Mouse (Mus musculus) kidney, embryonic 14.5 days (tissue): Measurements from ENCODE around the gene 9930021J03Rik. TPM values are rescaled to one million over a fixed set of nuclear protein-coding genes. Genes with fewer than 3 reads are reported as not detected.

Experiments
- ATAC-seq: fragments of 200-750 bp; cut with Nextera tagmentation; 2 replicates; pipeline ENCODE4 v1.8.0; 2017; ENCODE audit warnings: moderate number of reproducible peaks, mild to moderate bottlenecking, moderate TSS enrichment, moderate library complexity; ENCODE audit not compliant: low FRiP score, low TSS enrichment
- H3K27ac ChIP-seq: fragments of 300-500 bp; sonication (generic); 2 replicates; pipeline ENCODE4 v1.5.1; 2014; ENCODE audit warnings: low read depth, mild to moderate bottlenecking, low read length, moderate library complexity, mixed read lengths
- H3K27me3 ChIP-seq: fragments of 300-500 bp; sonication (generic); 2 replicates; pipeline ENCODE4 v1.6.1; 2014; ENCODE audit warnings: mild to moderate bottlenecking, low read length; ENCODE audit not compliant: control insufficient read depth, insufficient read depth
- H3K36me3 ChIP-seq: fragments of 300-500 bp; sonication (generic); 2 replicates; pipeline ENCODE4 v1.6.1; 2014; ENCODE audit warnings: low read length, mixed read lengths; ENCODE audit not compliant: control insufficient read depth, insufficient read depth
- H3K4me1 ChIP-seq: fragments of 300-500 bp; sonication (generic); 2 replicates; pipeline ENCODE4 v1.6.1; 2014; ENCODE audit warnings: low read length, mixed read lengths; ENCODE audit not compliant: control insufficient read depth, insufficient read depth
- H3K4me2 ChIP-seq: fragments of 300-500 bp; sonication (generic); replicated peaks from 2 replicates; pipeline ENCODE4 v1.6.1; 2014; ENCODE audit warnings: low read depth, mild to moderate bottlenecking, low read length
- H3K4me3 ChIP-seq: fragments of 300-500 bp; sonication (generic); 2 replicates; pipeline ENCODE4 v1.5.1; 2014; ENCODE audit warnings: mild to moderate bottlenecking, low read length
- H3K9ac ChIP-seq: fragments of 300-500 bp; sonication (generic); 2 replicates; pipeline ENCODE4 v1.6.1; 2014; ENCODE audit warnings: low read depth, mild to moderate bottlenecking, low read length, moderate library complexity
- H3K9me3 ChIP-seq: fragments of 300-500 bp; sonication (generic); 2 replicates; pipeline ENCODE4 v1.6.1; 2016; ENCODE audit warnings: low read length; ENCODE audit not compliant: control insufficient read depth
- WGBS: fragments of 180-500 bp; shearing (Covaris S2); extraction: QIAGEN DNeasy Blood & Tissue Kit; methylation state at CpG from one replicate; pipeline ENCODE4 v1.1.7; 2014; 5-methylcytosine and 5-hydroxymethylcytosine counted together
- polyA plus RNA-seq: library from polyadenylated mRNA; unstranded; fragments of >200 nt; fragmentation: Nextera tagmentation; extraction: Ambion mirVana; gene quantifications from 2 replicates; pipeline ENCODE4 v1.2.1, GENCODE M21; 2014

The 9930021J03Rik gene
- polyA plus RNA-seq, 1 experiment from 2014 or later, result 11.5 TPM

- H3K9me3 ChIP-seq, result no peaks in the 10 kb centered on the region
- ATAC-seq, result no peak
Observed at GRCm38 (mm10) chr19:29820966-29821365, 15.2 kb upstream of the 9930021J03Rik start.

GRCm38 (mm10) chr19:29812581-29813460 lies 7.0 kb upstream of the 9930021J03Rik start, which contains the start of gene Ranbp6:
TSS of gene Ranbp6 (minus strand) at chr19:29812974.
- Histone ChIP-seq H3K27ac (0 out of 2 replicates have a peak within 1 kb of the TSS, but pooled peaks have one; percentile 11), H3K4me1 (peaks cover 7% of the 10 kb centered on the region), H3K4me3 (peak within 1 kb of the TSS; percentile 73), H3K9me3 (no peaks in the 10 kb centered on the region), H3K36me3 (peaks cover 21% of the 10 kb centered on the region), H3K9ac (peak within 1 kb of the TSS; percentile 73), H3K4me2 (peak within 1 kb of the TSS; percentile 72), H3K27me3 (no peaks in the 10 kb centered on the region)
- WGBS, result under 1% methylated on average over 47 of the region's 47 CpGs
- peak; percentile 97 for ATAC-seq

More at GRCm38 (mm10) chr19:29820966-29821365, 15.2 kb upstream of the 9930021J03Rik start:
- H3K4me1 ChIP-seq, result no peaks in the 10 kb centered on the region
- no peaks in the 10 kb centered on the region for H3K27me3 ChIP-seq
- no peak overlapping the region for H3K4me2 ChIP-seq
- H3K4me3 ChIP-seq, result no peak overlapping the region
- no peak overlapping the region for H3K27ac ChIP-seq
- H3K36me3 ChIP-seq, result no peaks in the 10 kb centered on the region
- no peak overlapping the region for H3K9ac ChIP-seq

- no peaks in the 10 kb centered on the region for H3K27me3 ChIP-seq
- H3K4me2 ChIP-seq, result no peak overlapping the region
- WGBS, result 97% methylated on average over 5 of the region's 5 CpGs
- no peak overlapping the region for H3K27ac ChIP-seq
- H3K4me1 ChIP-seq, result peaks cover 7% of the 10 kb centered on the region
- ATAC-seq, result no peak
- no peak overlapping the region for H3K9ac ChIP-seq
- peaks cover 21% of the 10 kb centered on the region for H3K36me3 ChIP-seq
- H3K9me3 ChIP-seq, result no peaks in the 10 kb centered on the region
- no peak overlapping the region for H3K4me3 ChIP-seq
Observed at GRCm38 (mm10) chr19:29810022-29810421, 4.2 kb upstream of the 9930021J03Rik start.

GRCm38 (mm10) chr19:29805101-29805916 lies 480 bp downstream of the 9930021J03Rik start:
- peak; percentile 74 for ATAC-seq
- Histone ChIP-seq H3K36me3 (peaks cover 13% of the 10 kb centered on the region), H3K4me2 (peak overlapping the region; percentile 65), H3K9me3 (no peaks in the 10 kb centered on the region), H3K4me3 (peak overlapping the region; percentile 94), H3K27me3 (no peaks in the 10 kb centered on the region), H3K27ac (peak overlapping the region; percentile 80), H3K9ac (peak overlapping the region; percentile 88), H3K4me1 (peaks cover 12% of the 10 kb centered on the region)
- WGBS, result under 1% methylated on average over 60 of the region's 72 CpGs

- H3K9ac ChIP-seq, result peak overlapping the region; percentile 31
- no peaks in the 10 kb centered on the region for H3K9me3 ChIP-seq
- H3K27ac ChIP-seq, result no peak overlapping the region
- H3K4me1 ChIP-seq, result peaks cover 12% of the 10 kb centered on the region
- ATAC-seq, result no peak
- 33% methylated on average over 3 of the region's 3 CpGs for WGBS
- H3K4me3 ChIP-seq, result peak overlapping the region; percentile 94
- H3K4me2 ChIP-seq, result peak overlapping the region; percentile 65
- no peaks in the 10 kb centered on the region; the same call in 1 of the 2 replicates for H3K36me3 ChIP-seq
- no peaks in the 10 kb centered on the region for H3K27me3 ChIP-seq
Observed at GRCm38 (mm10) chr19:29803946-29804345, 1.8 kb downstream of the 9930021J03Rik start.

GRCm38 (mm10) chr19:29797371-29797770 lies 8.4 kb downstream of the 9930021J03Rik start:
- Histone ChIP-seq H3K27ac (no peak overlapping the region), H3K9ac (no peak overlapping the region), H3K36me3 (no peaks in the 10 kb centered on the region), H3K4me3 (no peak overlapping the region), H3K9me3 (no peaks in the 10 kb centered on the region), H3K4me1 (peaks cover 7% of the 10 kb centered on the region; the same call in 1 of the 2 replicates), H3K27me3 (no peaks in the 10 kb centered on the region), H3K4me2 (no peak overlapping the region)
- ATAC-seq, result no peak
- WGBS, result 82% methylated on average over 3 of the region's 3 CpGs

- Histone ChIP-seq H3K36me3 (peaks cover 13% of the 10 kb centered on the region; the same call in 1 of the 2 replicates), H3K4me1 (no peaks in the 10 kb centered on the region), H3K27me3 (no peaks in the 10 kb centered on the region), H3K9me3 (no peaks in the 10 kb centered on the region), H3K27ac (no peak overlapping the region), H3K4me2 (no peak overlapping the region), H3K9ac (no peak overlapping the region), H3K4me3 (no peak overlapping the region)
- ATAC-seq, result no peak
Observed at GRCm38 (mm10) chr19:29787997-29788396, 17.8 kb downstream of the 9930021J03Rik start.

- H3K4me1 ChIP-seq, result no peaks in the 10 kb centered on the region
- H3K4me3 ChIP-seq, result no peak overlapping the region
- peaks cover 11% of the 10 kb centered on the region; the same call in 1 of the 2 replicates for H3K36me3 ChIP-seq
- no peak for ATAC-seq
- no peak overlapping the region for H3K27ac ChIP-seq
- H3K27me3 ChIP-seq, result no peaks in the 10 kb centered on the region
- 86% methylated on average over 2 of the region's 2 CpGs for WGBS
- H3K9ac ChIP-seq, result no peak overlapping the region
- no peaks in the 10 kb centered on the region for H3K9me3 ChIP-seq
- no peak overlapping the region for H3K4me2 ChIP-seq
Observed at GRCm38 (mm10) chr19:29782914-29783313, 22.9 kb downstream of the 9930021J03Rik start.
